Mouse (Mus musculus) left cerebral cortex, postnatal 25 days (tissue): ENCODE measurements at regions not wholly inside any gene's neighbourhood (a gene's known extent, or its start where the extent isn't known, plus 50 kb on each side); places are given as distances from the start of the nearest gene placed in this dataset.

Experiments
- microRNA-seq, 2 experiments: library from miRNA; unstranded; fragments of <30 nt; microRNA quantifications; one replicate each; pipeline ENCODE4 v1.2.0; 2022

Small RNAs in the stretch of these regions (microRNA-seq; reads per million reads assigned to microRNA genes)
- 0 reads per million in 2 experiments for gene Gm22234
- gene Gm25297: 0 reads per million in 2 experiments
